In genomic region chr6:20092057-20092917, GRCm38 (mm10) we compare ENCODE assay signal across 29 mouse cellular contexts.
DNase-seq lines count a peak whose midpoint lies in the region; ATAC-seq and TF ChIP-seq lines count a peak whose summit lies in the region.
"Had no signal": no experiment of that assay in that cellular context is flagged by ENCODE, and none has a peak within 500 bp of the region (broad histone marks: within the 10 kb centered on the region; RNA-seq: fewer than 3 reads in every experiment).

No protein-coding gene starts in this region.

- peak; percentile 54 for DNase-seq in heart, embryonic 10.5 days (ENCODE audit: low spot score)
- no peak for DNase-seq in heart, postnatal 14 days
- peak; percentile 5 to 8 for DNase-seq in kidney, postnatal 4 days
- no peak for DNase-seq in kidney, adult 8-10 months
- DNase-seq in cerebellum, adult 9-10 months, result peak; percentile 82
- peak; percentile 62 to 63 for DNase-seq in cerebellum, postnatal 36 days
- no peak for DNase-seq in forebrain, postnatal 0 days
- no peak for DNase-seq in urinary bladder, adult 2 months (ENCODE audit: low spot score)
- DNase-seq: adrenal gland, postnatal 10 days; gastrocnemius, postnatal 10 days; heart, adult 11 months; heart, postnatal 4 days; kidney, postnatal 25 days; liver; lung, embryonic 14.5 days; lung, postnatal 14 days; right cerebral cortex, postnatal 4 days; thymus, adult 18-20 months; thymus, postnatal 25 days had no signal

- intact Hi-C loops in heart, postnatal 14 days (cut with DNase I), result no loop called here

- no peaks in the 10 kb centered on the region for H3K4me1 ChIP-seq in heart, embryonic 10.5 days
- no peaks in the 10 kb centered on the region for H3K4me1 ChIP-seq in forebrain, postnatal 0 days (ENCODE audit: insufficient read depth)
- H3K4me1 ChIP-seq: hindbrain, embryonic 13.5 days; midbrain, embryonic 15.5 days; neural tube, embryonic 15.5 days had no signal

- ATAC-seq in forebrain, postnatal 0 days, result no peak
- ATAC-seq: intestine, embryonic 16.5 days; midbrain, embryonic 15.5 days; Patski had no signal

- no peaks in the 10 kb centered on the region for H3K36me3 ChIP-seq in heart, embryonic 10.5 days
- no peaks in the 10 kb centered on the region for H3K36me3 ChIP-seq in forebrain, postnatal 0 days (ENCODE audit: insufficient read depth)
- H3K36me3 ChIP-seq: hindbrain, embryonic 13.5 days; midbrain, embryonic 10.5 days; midbrain, embryonic 15.5 days; neural tube, embryonic 15.5 days had no signal

- no peaks in the 10 kb centered on the region for H3K9me3 ChIP-seq in heart, embryonic 10.5 days
- no peaks in the 10 kb centered on the region for H3K9me3 ChIP-seq in forebrain, postnatal 0 days (ENCODE audit: low read length)
- H3K9me3 ChIP-seq: hindbrain, embryonic 13.5 days; midbrain, embryonic 10.5 days; midbrain, embryonic 15.5 days; neural tube, embryonic 15.5 days had no signal

- 80% methylated on average over 10 of the region's 10 CpGs for WGBS in heart, embryonic 10.5 days
- 81% methylated on average over 10 of the region's 10 CpGs for WGBS in forebrain, postnatal 0 days

- H3K27me3 ChIP-seq in heart, embryonic 10.5 days (ENCODE audit: insufficient read depth, poor library complexity, severe bottlenecking), result no peaks in the 10 kb centered on the region
- H3K27me3 ChIP-seq in forebrain, postnatal 0 days (ENCODE audit: insufficient read depth, low read length), result no peaks in the 10 kb centered on the region
- H3K27me3 ChIP-seq: hindbrain, embryonic 13.5 days; midbrain, embryonic 15.5 days; neural tube, embryonic 15.5 days; Patski had no signal

- H3K4me3 ChIP-seq in heart, embryonic 10.5 days, result no peak overlapping the region
- H3K4me3 ChIP-seq in forebrain, postnatal 0 days (ENCODE audit: low read depth, low read length), result no peak overlapping the region
- H3K4me3 ChIP-seq: erythroblast, embryonic 14.5 days; hindbrain, embryonic 13.5 days; midbrain, embryonic 10.5 days; midbrain, embryonic 15.5 days; neural tube, embryonic 15.5 days had no signal

- H3K27ac ChIP-seq in heart, embryonic 10.5 days, result no peak overlapping the region
- H3K27ac ChIP-seq in forebrain, postnatal 0 days (ENCODE audit: low read depth, low read length), result no peak overlapping the region
- H3K27ac ChIP-seq: hindbrain, embryonic 13.5 days; liver, embryonic 14.5 days; midbrain, embryonic 10.5 days; midbrain, embryonic 15.5 days; neural tube, embryonic 15.5 days; stomach, postnatal 0 days had no signal

- TF ChIP-seq CTCF in forebrain, postnatal 0 days (IDR thresholded peaks at IDR 0.05; ENCODE audit: low read depth), result no peak

- no peak overlapping the region for H3K9ac ChIP-seq in forebrain, postnatal 0 days
- H3K9ac ChIP-seq: hindbrain, embryonic 13.5 days; liver, embryonic 14.5 days; lung, embryonic 14.5 days; midbrain, embryonic 15.5 days; neural tube, embryonic 15.5 days had no signal

- H3K4me2 ChIP-seq in forebrain, postnatal 0 days (ENCODE audit: low read depth), result no peak overlapping the region
- H3K4me2 ChIP-seq: heart, embryonic 11.5 days; hindbrain, embryonic 13.5 days; lung, embryonic 14.5 days; midbrain, embryonic 15.5 days; neural tube, embryonic 15.5 days had no signal

Comparison
In these comparisons a context has a peak if more than half of its experiments do, and no peak if none do; other contexts are left out.
1. DNase-seq: peak in heart, embryonic 10.5 days (single experiment), kidney, postnatal 4 days (2 of 2), cerebellum, adult 9-10 months (single experiment) and cerebellum, postnatal 36 days (2 of 2); none in heart, postnatal 14 days (0 of 2), kidney, adult 8-10 months (0 of 2), forebrain, postnatal 0 days (single experiment) and urinary bladder, adult 2 months (single experiment).